Mouse (Mus musculus): Measurements from ENCODE around the gene Gtf2i. TPM values are rescaled to one million over a fixed set of nuclear protein-coding genes. Genes with fewer than 3 reads are reported as not detected.

Gtf2i gene
- total RNA-seq, 4 experiments from 2014 or later = 109 to 119 (median 112) TPM

DNA sequence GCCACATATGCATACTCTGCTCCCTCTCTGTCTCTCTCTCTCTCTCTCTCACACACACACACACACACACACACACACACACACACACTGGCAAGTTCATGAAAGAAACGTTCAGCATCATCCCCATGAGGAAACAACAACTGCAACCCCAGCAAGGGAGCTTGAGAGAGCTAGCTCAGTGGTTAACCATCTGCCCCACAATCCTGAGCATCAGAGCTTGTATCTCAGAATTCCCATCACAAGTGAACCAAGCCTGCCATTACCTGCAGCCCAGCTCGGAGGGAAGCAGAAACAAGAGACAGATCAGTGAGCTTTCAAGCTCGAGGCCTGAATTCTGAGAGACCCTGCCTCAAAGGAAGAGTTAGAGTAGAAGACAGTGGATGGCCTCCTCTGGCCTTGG lies 32.5 kb downstream of the Gtf2i start:
- DNase-seq (ENCODE audit: low spot score in 2 of 2) = no peak

DNA sequence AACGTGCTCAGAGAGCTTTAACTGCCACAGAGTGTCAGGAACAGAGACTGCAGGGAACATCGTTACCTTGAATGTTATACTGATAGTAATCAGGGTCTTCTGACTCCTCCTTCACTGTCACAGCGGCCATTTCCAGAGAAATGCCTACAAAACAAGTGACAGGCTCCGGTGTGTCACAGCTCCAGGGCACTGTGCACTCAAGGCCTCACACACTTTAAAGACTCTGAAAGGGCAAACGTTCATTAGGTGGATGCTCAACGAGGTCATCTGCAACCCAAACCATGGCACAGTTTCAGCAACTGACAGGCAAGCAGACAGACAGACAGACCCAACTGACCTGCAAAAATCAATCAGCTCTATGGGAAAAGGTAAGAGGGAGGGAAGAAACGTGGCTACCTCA lies 35.2 kb downstream of the Gtf2i start:
- no peak for DNase-seq (ENCODE audit: low spot score in 2 of 2)

DNA sequence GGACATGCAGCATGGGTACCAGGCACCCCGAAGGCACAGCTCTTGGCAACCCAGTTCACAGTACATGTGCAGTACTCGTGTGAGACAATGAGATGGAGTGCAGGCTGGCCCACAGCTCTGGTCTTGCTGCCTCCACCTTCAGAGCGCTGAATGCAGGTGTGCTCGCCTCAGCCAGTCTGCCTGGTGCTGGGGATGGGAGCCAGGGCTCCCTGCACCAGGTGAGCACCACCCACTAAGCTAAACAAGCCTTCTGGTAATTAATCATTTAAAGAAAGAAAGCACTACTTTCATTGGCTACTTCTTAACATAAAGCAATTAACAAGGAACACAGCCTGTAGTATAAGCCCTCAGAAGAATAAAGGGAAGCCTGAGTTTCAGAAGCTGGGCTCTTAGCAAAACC lies 37.5 kb downstream of the Gtf2i start:
- DNase-seq (ENCODE audit: low spot score in 2 of 2) = no peak

DNA sequence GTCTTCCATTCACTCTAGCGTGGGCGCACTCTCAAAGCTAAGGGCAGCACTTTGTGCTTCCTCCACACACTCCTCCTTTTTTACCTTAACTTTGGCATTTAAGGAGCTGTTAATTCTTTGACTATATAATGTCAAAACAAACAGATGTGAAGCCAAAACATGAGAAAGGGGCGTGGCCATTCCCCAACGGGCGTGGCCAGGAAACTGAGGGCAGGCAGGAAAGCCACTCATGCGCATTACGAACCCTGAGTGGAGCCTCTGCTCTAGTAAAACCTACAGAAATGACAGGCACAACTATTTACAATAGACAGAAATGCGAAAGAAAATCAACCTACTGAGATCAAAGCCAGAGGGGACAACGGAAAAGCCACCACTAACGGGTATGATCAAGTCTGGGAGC lies 39.0 kb downstream of the Gtf2i start:
- DNase-seq (ENCODE audit: low spot score in 2 of 2) = no peak

DNA sequence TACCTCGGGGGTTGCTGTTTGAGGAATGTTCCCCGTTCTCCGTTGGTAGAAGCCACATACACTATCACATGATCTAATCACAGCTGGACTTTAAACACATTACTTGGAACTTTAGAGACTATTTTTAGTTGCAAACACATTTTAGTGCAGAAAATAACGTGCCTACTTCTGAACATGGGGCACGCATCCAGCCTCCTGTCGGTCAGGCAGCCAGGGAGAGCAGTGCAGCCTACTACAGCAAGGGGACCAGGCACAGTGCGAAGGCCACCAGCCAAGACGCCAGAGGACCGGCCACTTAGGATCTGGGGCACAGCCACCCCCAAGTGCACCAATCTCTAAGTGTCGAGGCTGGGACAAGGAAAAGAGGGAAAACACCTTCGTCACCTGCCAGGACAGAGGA lies 39.5 kb downstream of the Gtf2i start:
- DNase-seq (ENCODE audit: low spot score in 2 of 2) = no peak

DNA sequence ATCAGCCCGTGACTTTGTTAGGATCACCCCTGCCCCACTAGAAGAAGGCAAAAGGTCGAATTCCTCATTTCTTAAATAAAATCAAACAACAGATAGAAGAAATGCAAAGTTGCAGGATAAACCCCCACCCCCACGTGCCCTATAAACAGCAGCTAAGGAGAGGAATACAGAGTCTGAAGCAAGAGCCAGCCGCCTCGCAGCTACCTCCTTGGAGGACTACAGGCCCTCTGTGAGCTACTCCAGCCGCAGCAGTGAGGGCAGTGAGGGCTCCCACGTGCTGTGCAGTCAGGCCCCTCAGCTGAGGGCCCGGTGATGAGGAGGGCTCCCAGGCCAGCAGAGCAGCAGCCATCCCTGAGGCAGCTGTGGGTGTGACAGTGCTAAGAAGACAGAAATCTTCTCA lies 40.8 kb downstream of the Gtf2i start:
- no peak for DNase-seq (ENCODE audit: low spot score in 2 of 2)

DNA sequence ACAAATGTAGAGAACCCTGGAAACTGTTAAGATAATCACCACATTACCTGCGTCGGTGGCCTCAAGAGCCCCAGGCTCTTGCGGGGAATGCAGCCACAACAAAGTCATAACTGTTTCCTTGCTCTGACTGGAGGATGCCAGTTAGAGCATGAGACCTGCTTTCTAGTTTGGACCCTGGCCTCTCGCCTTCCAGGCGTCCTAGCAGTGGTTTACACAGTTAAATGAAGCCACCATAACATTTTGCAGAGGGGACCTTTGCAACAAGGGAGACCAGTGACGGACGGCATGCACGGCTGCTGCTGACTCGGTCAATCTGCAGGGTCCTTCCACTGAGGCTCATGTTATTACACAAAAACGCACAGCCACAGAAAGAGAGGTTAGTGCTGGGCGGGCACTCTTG lies 41.8 kb downstream of the Gtf2i start:
- DNase-seq (ENCODE audit: low spot score in 2 of 2) = no peak

DNA sequence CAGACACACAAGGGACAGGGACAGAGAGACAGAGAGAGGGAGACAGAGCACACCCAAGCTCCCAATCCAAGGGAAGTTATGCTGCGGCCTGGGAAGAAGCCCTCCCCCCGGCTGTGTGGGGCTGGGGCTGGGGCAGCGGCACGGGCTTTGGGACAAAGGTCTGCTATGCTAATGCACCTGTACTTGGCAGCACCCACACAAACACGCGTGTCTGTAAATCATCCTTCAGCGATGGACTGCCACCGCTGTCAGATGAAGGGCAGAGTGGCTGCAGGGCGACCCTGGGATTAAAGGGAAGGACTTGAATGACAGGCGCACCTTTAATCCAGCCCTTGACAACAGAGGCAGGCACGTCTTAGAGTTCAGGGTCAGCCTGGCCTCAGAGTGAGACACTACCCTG lies 43.1 kb downstream of the Gtf2i start:
- DNase-seq (ENCODE audit: low spot score in 2 of 2) = no peak

DNA sequence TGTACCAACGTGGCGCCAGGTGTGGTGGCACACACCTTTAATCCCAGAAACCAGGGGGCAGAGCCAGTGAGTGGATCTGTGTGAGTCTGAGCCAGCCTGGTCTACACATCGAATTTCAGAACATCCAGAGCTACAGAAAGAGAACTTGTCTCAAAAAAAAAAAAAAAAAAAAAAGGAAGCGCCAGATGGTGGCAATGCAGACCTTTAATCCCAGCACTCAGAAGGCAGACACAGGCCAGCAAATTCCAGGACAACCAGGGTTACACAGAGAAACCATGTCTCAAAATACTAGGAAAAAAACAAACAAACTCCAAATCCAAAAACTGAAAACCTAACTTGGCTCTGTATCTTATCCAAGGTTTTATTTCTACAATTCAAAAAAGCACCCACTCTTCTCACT lies 44.0 kb downstream of the Gtf2i start:
- DNase-seq (ENCODE audit: low spot score in 2 of 2) = no peak

DNA sequence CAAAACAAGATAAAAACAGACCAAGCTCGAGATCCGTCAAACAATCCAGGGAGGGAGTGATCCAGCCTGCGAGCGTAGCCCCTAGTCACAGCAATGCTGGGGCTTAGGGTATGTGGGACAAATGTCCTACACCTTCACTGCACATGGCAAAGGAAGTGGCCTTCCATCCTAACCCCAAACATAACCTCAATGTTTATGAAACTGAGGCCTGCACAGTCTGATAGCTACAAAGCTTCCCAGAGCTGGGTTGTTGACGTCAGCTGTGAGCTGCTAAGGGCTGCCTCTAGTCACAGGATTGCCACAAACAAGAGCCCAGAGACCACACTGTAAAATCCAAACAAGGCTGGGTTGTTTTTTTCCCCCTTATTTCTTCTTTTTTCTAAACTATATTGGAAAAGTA lies 44.8 kb downstream of the Gtf2i start:
- DNase-seq (ENCODE audit: low spot score in 2 of 2) = no peak

DNA sequence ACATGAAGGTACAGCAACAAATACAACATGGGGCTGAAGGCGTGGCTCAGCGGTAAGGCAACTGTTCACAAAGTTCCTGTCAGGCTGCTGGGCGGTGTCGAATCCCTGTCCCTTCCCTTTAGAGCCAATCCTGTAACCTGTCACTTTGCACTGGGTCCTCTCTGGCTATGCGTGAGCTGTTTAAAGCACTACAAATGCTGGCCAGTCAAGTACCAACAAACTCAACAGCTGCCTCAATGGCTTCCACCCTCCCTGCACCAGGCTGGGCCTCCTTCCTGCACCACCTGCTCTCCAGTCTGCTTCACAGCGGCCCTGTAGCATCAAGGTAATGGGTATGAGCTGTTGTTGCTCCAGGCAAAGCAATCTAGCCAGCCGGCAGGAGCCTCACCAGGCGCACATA lies 45.8 kb downstream of the Gtf2i start:
- DNase-seq (ENCODE audit: low spot score in 2 of 2) = no peak

DNA sequence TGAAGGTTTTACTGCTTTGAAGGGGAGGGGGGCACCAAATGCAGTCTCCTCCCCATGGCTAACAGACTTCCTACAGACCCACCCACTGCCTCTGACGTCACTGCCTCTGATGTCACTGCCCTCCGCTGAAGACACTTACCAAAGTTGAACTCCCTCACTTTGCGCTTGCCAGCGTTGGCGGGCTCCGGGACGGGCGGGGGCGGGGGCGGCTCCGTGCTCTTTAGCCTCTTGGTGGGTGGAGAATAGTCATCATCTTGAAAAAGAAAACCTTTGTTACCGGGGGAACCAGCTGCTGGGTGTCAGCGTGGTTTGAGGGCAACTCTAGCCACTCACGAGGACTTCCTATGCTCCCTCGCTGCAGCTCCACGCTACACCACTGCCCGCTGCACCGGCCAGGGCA lies 48.2 kb downstream of the Gtf2i start:
- DNase-seq (ENCODE audit: low spot score in 2 of 2) = no peak

DNA sequence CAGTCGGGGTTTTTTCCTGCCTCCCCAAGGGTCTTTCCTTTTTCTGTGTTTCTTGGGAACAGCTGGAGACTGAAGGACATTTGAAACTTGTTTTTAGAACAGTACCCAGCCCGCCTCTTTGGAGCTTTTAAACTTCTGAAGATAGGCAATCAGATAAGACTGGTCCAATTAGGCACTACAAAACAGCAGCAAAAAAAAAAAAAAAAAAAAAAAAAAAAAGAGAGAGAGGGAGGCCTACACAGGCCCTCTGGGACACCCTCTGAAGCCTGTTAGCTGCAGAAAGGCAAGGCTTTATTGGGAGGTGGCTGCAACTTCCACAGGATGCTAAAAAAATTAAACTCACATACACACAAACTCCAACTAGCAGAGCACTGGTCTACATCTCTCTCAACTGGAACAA lies 48.7 kb downstream of the Gtf2i start:
- DNase-seq (ENCODE audit: low spot score in 2 of 2) = no peak

DNA sequence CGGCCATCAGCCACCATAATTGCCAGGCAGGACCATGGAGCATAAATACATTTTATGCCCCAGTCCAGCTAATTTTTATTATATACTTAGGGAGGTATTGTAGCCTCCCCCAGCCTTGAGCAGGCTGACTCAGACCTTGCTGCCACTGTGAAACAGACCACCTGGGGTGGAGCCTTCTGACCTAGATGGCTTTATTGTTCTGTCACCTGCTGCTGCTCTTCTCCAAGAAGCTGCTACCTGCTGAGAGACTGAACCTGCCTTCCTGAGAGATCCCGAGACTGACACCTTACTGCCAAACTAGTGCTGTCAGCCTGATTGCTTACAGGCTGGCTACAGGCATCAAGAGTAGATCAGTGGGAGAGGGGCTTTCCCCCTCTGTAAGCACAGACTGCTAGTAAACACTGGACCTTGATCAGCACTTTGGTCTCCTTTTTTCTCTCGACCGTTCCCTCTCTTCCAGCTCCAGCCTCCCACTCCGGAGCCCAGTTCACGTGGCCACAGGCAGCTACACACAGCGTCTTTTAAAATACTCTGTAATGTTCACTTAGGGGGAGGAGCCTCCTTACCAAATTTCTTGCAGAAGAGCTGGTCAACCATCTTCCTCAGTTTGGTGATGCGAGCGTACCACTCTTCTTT lies 54.4 kb downstream of the Gtf2i start:
- DNase-seq (ENCODE audit: low spot score in 2 of 2) = no peak

DNA sequence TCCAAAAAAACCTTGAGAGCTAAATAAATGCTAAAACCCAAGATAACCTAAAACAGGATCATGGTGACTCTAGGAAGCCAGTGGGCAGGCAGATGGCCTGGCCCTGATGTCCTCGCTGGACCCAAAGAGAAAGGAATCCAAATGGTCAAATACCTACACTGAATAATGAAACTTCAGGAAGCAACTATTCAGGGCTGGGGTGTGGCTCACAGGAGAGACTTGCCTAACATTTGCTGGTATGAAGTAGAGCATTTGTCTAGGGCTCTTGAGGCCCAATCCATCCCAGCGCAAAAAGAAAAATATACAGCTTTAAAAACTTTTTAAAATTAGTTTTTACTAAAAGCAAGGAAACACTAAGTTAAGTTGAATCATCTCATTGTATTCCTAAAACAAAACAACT lies 55.6 kb downstream of the Gtf2i start:
- no peak for DNase-seq (ENCODE audit: low spot score in 2 of 2)

DNA sequence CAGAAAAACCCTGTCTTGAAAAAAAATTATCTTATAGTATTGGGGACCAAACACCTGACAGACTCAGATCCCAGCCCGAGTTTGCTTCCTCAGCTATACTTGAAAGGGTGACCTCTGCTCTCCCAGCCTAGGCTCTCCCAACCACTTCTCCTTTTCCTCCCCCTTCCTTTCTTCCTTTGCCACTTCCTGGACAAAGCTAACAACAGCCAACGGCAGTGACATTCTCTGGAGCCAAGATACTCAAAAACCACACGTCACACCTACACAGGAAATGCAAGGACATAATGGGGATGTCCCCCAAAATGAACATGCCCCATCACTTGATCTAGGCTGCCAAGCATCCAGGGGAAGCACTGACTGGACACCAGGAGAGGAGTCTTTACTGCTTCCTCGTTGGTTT lies 56.2 kb downstream of the Gtf2i start:
- no peak for DNase-seq (ENCODE audit: low spot score in 2 of 2)

DNA sequence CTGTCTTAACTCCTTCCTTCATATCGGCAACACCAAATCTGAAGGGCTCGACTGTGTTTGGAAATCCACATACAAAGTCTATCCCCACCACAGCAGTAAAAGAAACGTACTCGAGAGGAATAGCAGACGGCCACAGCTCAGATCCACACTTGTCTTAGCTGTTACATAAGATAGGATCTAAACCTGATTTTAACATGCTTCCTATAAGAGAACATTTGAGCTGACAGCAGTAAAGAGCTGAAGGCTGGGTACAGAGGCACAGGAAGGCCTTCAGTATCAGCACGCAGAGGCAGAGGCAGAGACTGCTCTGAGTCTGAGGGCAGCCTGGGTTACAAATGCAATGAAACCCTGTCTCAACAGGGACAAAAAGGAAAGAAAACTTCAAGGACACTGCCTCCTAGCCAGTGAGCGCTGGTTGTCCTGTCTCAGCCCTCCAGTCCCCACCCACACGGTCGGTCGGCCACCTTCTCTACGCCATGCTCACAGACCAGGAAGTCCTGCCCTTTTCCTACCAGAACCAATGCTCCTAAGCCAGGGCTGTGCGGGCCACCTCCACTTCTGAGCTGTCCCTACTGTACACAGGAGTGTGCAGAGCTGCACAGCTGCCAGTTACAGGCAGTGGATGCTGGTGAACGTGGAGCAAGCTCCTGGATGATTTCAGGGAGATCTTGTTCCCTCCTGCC lies 57.1 kb downstream of the Gtf2i start:
- no peak for DNase-seq (ENCODE audit: low spot score in 2 of 2)

DNA sequence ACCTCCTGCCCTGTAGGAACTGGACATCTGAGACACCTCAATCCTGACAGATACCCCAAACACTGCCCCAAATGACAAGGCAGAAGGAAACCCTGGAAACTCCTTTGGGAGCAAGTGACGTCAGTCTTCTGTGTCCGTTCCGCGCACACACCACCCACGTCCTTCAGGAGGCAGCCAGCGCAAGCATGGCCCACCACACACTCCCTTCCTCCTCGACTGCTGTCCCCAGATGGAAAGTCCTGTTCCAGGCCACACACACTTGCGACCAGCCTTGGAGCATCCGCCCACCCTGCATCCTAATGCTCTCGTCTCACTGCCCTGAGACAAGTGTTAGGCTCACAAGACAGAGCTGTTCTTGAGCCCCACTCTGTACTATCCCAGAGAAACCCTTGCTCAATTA lies 59.3 kb downstream of the Gtf2i start:
- DNase-seq (ENCODE audit: low spot score in 2 of 2) = no peak

DNA sequence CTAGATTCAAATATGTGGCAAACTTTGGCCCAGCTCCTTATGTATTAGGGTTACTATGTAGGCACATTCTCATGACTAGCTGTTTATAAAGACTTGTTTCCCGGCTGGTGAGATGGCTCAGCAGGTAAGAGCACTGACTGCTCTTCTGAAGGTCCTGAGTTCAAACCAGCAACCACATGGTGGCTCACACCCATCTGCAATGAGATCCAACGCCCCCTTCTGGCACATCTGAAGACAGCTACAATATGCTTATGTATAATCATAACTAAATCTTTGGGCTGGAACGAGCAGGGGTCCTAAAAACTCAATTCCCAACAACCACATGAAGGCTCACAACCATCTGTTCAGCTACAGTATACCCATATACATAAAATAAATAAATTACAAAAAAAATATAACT lies 60.8 kb downstream of the Gtf2i start:
- DNase-seq (ENCODE audit: low spot score in 2 of 2) = no peak

DNA sequence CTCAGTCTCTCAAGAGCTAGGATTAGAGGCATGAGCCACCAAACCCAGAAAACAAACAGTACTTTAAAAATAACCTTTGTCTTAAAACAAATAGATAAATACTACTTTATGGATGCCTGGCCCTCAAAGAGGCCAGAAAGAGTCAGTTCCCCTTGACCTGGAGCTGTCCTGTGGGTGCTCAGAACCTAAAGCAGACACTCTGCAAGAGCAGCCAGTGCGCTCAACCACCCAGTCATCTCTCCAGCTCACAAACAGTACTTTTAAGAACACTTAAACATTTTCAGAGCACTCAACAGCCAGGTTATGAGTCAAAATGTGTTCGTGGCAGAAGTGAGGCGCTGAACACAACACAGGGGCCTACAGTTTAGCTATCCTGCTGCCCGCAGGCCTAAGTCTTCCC lies 63.5 kb downstream of the Gtf2i start:
- DNase-seq (ENCODE audit: low spot score in 2 of 2) = no peak

DNA sequence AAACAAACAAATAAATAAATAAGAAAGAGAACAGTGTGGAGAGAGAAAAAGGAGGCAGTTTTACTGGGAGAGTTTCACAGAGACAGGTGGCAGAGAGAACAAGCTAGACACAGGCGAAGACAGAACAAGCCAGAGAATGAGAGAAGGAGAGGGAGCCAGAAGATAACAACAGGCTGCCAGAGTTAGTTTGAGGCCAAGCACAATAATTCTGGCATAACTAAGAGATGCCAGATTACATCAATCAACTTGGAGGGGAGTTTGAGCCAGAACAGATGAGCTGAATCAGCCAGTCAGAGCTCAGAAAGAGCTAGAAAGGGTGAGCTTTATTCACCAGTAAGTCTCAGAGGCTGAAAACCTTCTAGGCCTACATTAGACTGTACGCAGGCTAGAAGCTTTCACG lies 64.0 kb downstream of the Gtf2i start:
- DNase-seq (ENCODE audit: low spot score in 2 of 2) = no peak

DNA sequence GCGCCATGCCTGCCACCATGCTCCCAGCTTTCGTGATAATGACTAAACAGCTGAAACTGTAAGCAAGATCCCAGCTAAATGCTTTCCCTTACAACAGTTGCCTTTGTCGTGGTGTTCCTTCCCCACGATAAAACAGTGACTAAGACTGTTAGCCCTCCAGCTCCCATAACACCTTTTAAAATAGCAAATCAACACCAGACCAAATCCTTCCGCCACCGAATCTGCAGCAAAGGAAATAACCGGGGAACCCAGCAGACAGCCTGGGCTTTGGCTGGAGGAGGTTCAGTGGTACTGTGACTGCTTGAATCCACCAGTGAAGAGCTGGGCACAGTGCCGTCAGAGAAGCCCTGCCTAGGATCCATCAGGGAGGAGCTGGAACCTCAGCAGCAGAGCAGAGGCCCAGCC lies 65.3 kb downstream of the Gtf2i start:
- no peak for DNase-seq (ENCODE audit: low spot score in 2 of 2)

DNA sequence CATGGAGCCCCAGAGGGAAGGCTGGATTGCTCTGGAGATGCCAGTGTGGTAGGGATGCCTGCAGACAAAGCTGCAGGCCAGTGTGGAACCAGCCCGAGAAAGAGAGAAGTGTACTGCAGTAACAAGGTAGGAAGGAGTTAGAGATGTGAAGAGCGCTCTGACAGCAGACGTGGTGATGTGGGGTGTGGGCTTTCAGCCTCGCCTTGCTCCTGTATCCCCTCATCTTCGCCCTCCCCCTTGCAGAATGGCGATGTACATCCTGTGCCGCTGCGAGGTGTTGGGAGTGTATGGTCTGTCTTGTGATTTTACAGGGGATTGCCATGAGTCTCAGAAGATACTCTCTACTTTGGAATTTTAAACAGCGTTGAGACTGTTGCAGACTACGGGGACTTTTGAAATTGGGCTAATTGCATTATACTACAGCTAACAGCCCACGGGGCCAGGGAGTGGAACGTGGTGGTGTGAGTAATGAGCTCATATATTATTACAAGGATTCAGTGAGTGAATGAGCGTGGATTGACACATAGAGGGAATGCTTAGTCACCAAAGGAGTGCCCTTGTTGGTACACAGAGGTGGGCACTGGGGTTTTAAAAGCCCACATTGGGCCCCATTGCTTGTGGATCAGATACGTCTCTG lies 65.8 kb downstream of the Gtf2i start:
- no peak for DNase-seq (ENCODE audit: low spot score in 2 of 2)

All from gastrocnemius, adult 8-10 months (tissue).